Mouse (Mus musculus) embryonic fibroblast, embryonic 13.5 days (primary cell): ENCODE results near the gene Kcnj6.

Experiments
- CTCF ChIP-seq: IDR thresholded peaks from 2 replicates; pipeline ENCODE4 v1.5.1; 2011; ENCODE audit warnings: mild to moderate bottlenecking, control low read depth, low read length, moderate library complexity, borderline replicate concordance; ENCODE audit not compliant: insufficient read depth
- POLR2A ChIP-seq: IDR thresholded peaks from 2 replicates; pipeline ENCODE4 v1.6.1; 2011; ENCODE audit warnings: low read depth, mild to moderate bottlenecking, control low read depth, low read length, moderate library complexity

- TF ChIP-seq POLR2A (no peak), CTCF (no peak)
Measured at GRCm38 (mm10) chr16:94731027-94731426, 266.5 kb downstream of the Kcnj6 start.
